Mouse (Mus musculus): ENCODE results near the gene Col1a2.

The Col1a2 gene

DNA sequence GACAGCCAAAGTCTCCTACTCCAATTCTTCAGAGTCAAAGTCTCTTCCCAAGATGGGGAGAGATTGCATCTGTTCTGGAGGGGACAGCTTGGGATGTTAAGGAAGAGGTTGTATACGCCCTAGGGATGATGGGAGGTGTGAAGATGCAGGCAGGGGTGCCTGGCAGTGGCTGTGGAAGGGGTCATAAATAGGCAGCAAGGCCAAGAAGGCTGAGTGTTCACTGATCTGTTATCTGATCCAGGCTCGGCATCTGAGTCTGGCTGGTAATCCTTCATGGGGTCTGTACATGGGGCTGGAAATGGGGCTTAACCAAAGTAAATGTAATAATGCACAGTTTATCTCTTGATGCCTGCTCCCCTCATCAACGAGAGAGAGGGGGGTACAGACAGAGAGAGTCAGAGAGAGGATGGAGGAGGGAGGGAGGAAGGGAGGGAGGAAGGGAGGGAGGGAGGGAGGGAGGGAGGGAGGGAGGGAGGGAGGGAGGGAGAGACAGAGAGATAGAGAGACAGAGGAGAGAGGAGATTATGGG is at the start of gene Col1a2:
TSS of gene Col1a2 (plus strand) at position 212 of the 529 bp plus-strand sequence.
- in situ Hi-C loops (cut with MboI): no loop called here

DNA sequence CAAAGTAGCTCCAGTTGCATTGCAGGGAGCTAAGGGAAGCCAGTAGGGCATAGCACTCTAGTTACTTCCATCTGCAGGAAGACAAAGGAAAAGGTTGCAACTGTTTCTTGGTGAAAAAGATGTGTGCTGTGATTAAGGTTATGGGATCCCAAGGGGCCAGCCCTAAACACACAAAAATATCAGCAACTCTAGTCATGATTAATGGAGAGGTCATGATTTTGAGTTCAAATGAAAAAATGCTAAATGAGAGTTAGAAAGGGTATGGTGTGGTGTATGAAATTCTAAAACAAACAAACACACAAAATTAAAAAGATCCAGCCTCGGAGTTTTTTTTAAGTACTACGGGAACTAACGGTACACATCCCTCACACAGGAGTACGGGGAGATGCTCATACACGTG is 49.1 kb upstream of the Col1a2 start:
- in situ Hi-C loops (cut with MboI): no loop called here

- in situ Hi-C loops (cut with MboI): no loop called here
Observed at GRCm38 (mm10) chr6:4455961-4456617, 48.5 kb upstream of the Col1a2 start.

GRCm38 (mm10) chr6:4456691-4457447 is 47.7 kb upstream of the Col1a2 start:
- in situ Hi-C loops (cut with MboI): no loop called here

- in situ Hi-C loops (cut with MboI): no loop called here
Observed at GRCm38 (mm10) chr6:4457555-4457996, 47.0 kb upstream of the Col1a2 start.

DNA sequence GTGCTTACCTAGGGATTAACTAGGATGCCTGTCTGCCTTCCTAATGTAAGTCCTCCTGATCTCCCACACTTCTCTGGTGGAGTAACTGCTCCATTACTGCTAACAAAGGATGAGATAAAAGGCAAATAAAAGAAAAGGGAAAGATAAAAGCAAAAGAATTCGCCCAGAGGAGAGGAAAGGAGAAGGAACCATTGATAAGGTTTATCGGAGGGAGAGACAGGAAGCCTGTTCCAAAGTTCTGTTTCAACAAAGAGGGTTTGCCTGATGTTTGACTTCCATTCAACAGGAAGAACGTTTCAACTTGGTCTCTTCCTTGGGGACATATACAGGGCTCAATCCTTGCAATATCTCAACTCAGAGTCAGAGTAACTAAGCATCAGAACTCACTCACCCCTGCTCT is 39.3 kb upstream of the Col1a2 start:
- in situ Hi-C loops (cut with MboI): no loop called here

- in situ Hi-C loops (cut with MboI): no loop called here
Observed at GRCm38 (mm10) chr6:4483577-4483936, 21.1 kb upstream of the Col1a2 start.

GRCm38 (mm10) chr6:4483937-4484601 is 20.5 kb upstream of the Col1a2 start:
- in situ Hi-C loops (cut with MboI): no loop called here

- in situ Hi-C loops (cut with MboI): no loop called here
Observed at GRCm38 (mm10) chr6:4488349-4488748, 16.3 kb upstream of the Col1a2 start.

GRCm38 (mm10) chr6:4488966-4489365 is 15.6 kb upstream of the Col1a2 start:
- in situ Hi-C loops (cut with MboI): no loop called here

- in situ Hi-C loops (cut with MboI): no loop called here
Observed at GRCm38 (mm10) chr6:4489366-4490245, 15.0 kb upstream of the Col1a2 start.

- in situ Hi-C loops (cut with MboI): no loop called here
Observed at GRCm38 (mm10) chr6:4493666-4494065, 10.9 kb upstream of the Col1a2 start.

DNA sequence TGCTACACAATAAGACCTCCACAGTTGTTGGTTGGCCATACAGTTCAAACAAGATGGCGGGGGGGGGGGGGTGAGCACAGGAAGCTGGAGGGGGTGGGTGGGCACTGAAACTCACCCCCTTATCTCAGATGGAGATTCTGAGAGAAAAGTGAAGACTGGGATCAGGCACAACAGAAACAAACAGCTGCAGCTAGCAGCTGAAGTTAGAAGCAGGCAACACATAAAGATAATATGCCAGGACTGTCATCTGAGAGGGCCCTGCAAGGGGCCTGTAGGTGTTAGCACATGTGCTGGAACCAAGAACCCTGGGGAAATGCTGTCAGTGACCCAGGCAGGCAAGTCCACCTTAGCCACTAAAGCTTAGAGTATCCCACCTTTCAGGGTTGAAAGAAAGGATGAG is 8.2 kb upstream of the Col1a2 start:
- in situ Hi-C loops (cut with MboI): no loop called here

DNA sequence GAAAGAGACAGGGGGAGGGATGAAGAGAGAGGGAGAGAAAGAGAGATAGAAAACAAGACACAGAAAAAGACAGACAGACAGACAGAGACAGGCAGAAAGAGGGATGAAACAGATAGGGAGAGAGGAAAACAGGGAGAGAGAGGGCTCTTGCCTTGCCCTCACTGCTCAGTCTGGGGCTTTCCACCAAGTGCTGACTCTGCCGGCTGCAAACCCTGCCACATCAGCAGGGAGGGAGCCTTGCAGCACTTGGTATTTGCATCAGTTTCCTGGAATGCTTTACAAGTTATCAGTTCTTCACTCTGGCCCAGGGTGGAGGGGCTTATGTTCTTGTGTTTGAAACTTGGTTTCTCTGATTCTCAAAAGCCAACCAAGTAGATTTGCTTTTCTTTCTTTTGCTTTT is 1.5 kb upstream of the Col1a2 start:
- in situ Hi-C loops (cut with MboI): no loop called here

DNA sequence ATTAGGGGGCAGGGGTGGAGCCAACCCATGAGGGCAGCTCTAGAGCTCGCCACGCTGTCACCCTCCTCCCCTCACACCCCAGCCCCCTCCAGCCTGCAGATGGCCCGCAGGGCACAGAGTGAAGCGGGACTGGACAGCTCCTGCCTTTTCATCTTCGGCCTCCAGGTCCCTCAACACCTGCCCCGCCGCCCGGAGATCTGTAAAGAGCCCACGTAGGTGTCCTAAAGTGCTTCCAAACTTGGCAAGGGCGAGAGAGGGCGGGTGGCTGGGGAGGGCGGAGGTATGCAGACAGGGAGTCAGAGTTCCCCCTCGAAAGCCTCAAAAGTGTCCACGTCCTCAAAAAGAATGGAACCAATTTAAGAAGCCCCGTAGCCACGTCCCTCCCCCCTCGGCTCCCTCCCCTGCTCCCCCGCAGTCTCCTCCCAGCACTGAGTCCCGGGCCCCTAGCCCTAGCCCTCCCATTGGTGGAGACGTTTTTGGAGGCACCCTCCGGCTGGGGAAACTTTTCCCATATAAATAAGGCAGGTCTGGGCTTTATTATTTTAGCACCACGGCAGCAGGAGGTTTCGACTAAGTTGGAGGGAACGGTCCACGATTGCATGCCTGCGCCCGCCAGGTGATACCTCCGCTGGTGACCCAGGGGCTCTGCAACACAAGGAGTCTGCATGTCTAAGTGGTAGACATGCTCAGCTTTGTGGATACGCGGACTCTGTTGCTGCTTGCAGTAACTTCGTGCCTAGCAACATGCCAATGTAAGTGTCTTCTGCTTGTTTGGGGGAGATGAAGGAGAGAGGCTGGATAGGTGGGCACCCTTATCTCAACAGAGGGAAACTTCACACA is 764 bp downstream of the Col1a2 start:
- in situ Hi-C loops (cut with MboI): no loop called here

DNA sequence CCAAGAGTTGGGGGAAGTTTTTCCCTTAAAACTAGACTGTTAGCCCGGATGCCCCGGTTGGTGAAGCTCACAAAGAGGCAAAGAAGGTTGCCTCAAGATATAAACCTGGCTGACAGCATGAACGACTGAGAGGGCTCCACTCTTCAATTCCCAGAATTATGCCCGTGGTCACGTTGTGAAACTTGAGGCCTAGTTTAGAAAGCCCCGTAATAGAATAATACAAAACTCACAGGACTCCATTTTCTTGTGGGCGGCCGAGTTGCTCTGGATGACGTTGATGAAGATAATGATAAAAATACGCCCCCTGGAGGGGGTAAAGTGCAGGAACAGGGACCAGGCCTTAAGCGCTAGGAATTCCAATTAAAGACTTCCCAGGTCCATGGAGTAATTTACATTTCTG is 1.5 kb downstream of the Col1a2 start:
- in situ Hi-C loops (cut with MboI): no loop called here

- in situ Hi-C loops (cut with MboI): no loop called here
Observed at GRCm38 (mm10) chr6:4506791-4507190, 2.2 kb downstream of the Col1a2 start.

DNA sequence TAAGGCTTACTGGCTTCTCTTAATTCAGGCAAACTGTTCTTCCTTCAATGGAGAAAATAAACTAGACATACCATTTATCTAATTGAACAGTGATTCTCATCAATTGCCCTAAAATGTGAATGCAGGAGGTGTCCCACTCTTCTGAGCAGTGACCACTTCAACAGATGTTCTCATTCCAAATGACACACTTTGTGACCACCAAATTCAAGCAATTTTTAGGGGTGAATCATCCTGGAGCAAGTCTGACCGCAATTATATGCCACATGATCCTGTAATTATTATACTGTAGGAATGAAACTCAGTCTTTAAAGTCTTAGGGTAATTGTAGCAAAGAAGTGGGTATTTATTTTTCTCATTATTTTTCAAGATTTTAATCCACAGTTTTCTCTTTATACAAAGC is 2.7 kb downstream of the Col1a2 start:
- in situ Hi-C loops (cut with MboI): no loop called here

DNA sequence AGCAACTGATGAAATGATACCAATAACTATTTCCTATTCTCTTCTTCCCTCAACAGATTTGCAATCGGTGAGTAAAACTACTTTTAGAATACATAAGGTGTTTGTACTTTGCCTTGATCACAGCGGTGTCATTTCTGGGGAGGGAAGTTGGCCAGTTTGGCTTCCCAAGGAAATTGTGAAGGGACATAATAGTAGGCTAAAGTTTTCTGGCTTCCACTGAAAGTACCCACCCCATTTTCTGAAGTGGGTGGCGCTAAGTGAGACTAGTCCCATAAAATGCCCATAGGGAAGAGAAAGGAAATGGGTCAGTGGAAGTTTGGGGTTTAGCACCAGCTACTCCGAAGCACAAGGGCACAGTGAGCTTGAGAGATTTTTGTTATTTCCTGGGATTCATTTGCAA is 3.7 kb downstream of the Col1a2 start:
- in situ Hi-C loops (cut with MboI): no loop called here

DNA sequence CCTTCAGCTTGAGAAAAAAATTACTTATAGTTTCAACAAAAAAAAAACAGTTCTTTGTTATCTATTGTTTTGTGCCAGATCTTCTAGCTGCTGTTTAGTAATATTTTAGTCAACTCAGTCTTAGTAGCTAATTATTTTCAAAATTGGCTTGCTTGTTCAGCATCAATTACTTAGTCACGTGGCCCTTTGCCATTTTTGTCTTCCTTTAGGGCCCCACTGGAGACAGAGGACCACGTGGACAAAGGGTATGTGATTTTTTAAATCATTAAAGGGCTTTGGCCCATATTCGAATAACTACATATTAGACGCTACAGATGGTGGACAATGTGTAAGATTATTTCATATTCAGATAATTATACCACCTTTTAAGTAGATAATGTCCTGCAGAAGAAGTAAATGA is 4.8 kb downstream of the Col1a2 start:
- in situ Hi-C loops (cut with MboI): no loop called here

DNA sequence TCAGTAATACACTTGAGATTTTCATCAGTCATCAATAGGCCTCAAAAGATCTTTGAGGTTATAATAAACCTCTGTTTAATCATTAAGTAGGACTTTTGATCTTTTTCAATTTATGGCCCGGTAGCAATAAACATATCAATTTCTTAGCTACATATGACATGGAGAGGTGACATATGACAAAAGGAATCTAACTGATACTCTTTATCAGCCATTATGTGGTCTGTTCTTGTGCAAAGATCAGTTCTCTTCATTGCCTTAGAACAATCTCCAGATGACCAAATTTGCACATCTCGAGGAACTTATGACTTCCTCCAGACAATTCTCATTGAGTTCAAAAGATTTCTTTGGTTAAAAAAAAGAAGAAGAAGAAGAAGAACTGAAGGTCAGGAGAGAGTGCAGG is 10.1 kb downstream of the Col1a2 start:
- in situ Hi-C loops (cut with MboI): no loop called here
